In genomic region chr4:44974331-44974730, GRCm38 (mm10) we compare ENCODE assay signal across 22 mouse cellular contexts. TPM values are rescaled to one million over a fixed set of nuclear protein-coding genes. Genes with fewer than 3 reads are reported as not detected.
DNase-seq lines count a peak whose midpoint lies in the region; ATAC-seq lines count a peak whose summit lies in the region.
"Had no signal": no experiment of that assay in that cellular context is flagged by ENCODE, and none has a peak within 500 bp of the region (broad histone marks: within the 10 kb centered on the region; RNA-seq: fewer than 3 reads in every experiment).

No protein-coding gene starts in this region.

- no peak for DNase-seq in forebrain, embryonic 10.5 days (ENCODE audit: extremely low spot score, low spot score)
- peak; percentile 78 for DNase-seq in kidney, adult 9 months
- no peak for DNase-seq in midbrain, embryonic 10.5 days (ENCODE audit: low spot score)
- peak; percentile 87 for DNase-seq in adipocyte (ENCODE audit: low spot score)
- DNase-seq: adrenal gland, postnatal 10 days; cerebellum, adult 8-10 months; gastrocnemius, postnatal 36 days; heart, postnatal 4 days; left cerebral cortex, postnatal 4 days; midbrain, embryonic 14.5 days; right cerebral cortex, adult 18-20 months; right cerebral cortex, postnatal 4 days; thymus, adult 2 months; thymus, postnatal 4 days had no signal

- no peaks in the 10 kb centered on the region for H3K9me3 ChIP-seq in forebrain, embryonic 10.5 days
- no peaks in the 10 kb centered on the region for H3K9me3 ChIP-seq in forebrain, embryonic 13.5 days (replicated peaks)
- H3K9me3 ChIP-seq in kidney, embryonic 15.5 days (replicated peaks), result no peaks in the 10 kb centered on the region
- no peaks in the 10 kb centered on the region for H3K9me3 ChIP-seq in midbrain, embryonic 10.5 days (replicated peaks)
- no peaks in the 10 kb centered on the region for H3K9me3 ChIP-seq in midbrain, embryonic 15.5 days
- no peaks in the 10 kb centered on the region for H3K9me3 ChIP-seq in neural tube, embryonic 15.5 days (replicated peaks)
- H3K9me3 ChIP-seq: limb, embryonic 15.5 days; neural tube, embryonic 13.5 days had no signal

- 79% methylated on average over 8 of the region's 8 CpGs for WGBS in forebrain, embryonic 10.5 days
- WGBS in forebrain, embryonic 13.5 days, result 83% methylated on average over 8 of the region's 8 CpGs
- 68% methylated on average over 8 of the region's 8 CpGs for WGBS in kidney, embryonic 15.5 days
- WGBS in midbrain, embryonic 10.5 days, result 83% methylated on average over 8 of the region's 8 CpGs
- 73% methylated on average over 8 of the region's 8 CpGs for WGBS in midbrain, embryonic 15.5 days
- WGBS in neural tube, embryonic 15.5 days, result 81% methylated on average over 8 of the region's 8 CpGs

- H3K4me1 ChIP-seq in forebrain, embryonic 10.5 days, result peaks cover 14% of the 10 kb centered on the region
- peaks cover 7% of the 10 kb centered on the region for H3K4me1 ChIP-seq in forebrain, embryonic 13.5 days
- peaks cover 15% of the 10 kb centered on the region for H3K4me1 ChIP-seq in kidney, embryonic 15.5 days
- peaks cover 9% of the 10 kb centered on the region for H3K4me1 ChIP-seq in midbrain, embryonic 10.5 days
- H3K4me1 ChIP-seq in midbrain, embryonic 15.5 days, result no peaks in the 10 kb centered on the region
- H3K4me1 ChIP-seq in neural tube, embryonic 15.5 days, result peaks cover 5% of the 10 kb centered on the region

- no peaks in the 10 kb centered on the region for H3K36me3 ChIP-seq in forebrain, embryonic 10.5 days (replicated peaks)
- H3K36me3 ChIP-seq in forebrain, embryonic 13.5 days (ENCODE audit: poor library complexity, severe bottlenecking), result no peaks in the 10 kb centered on the region
- no peaks in the 10 kb centered on the region for H3K36me3 ChIP-seq in kidney, embryonic 15.5 days
- no peaks in the 10 kb centered on the region for H3K36me3 ChIP-seq in midbrain, embryonic 10.5 days
- no peaks in the 10 kb centered on the region for H3K36me3 ChIP-seq in midbrain, embryonic 15.5 days (replicated peaks)
- no peaks in the 10 kb centered on the region for H3K36me3 ChIP-seq in neural tube, embryonic 15.5 days
- H3K36me3 ChIP-seq: limb, embryonic 15.5 days; neural tube, embryonic 13.5 days had no signal

- no peak for ATAC-seq in forebrain, embryonic 13.5 days
- ATAC-seq in kidney, embryonic 15.5 days (replicated peaks; ENCODE audit: low FRiP score), result no peak
- no peak for ATAC-seq in midbrain, embryonic 15.5 days (replicated peaks)
- no peak for ATAC-seq in neural tube, embryonic 15.5 days (ENCODE audit: low FRiP score)

- no peak overlapping the region for H3K9ac ChIP-seq in forebrain, embryonic 13.5 days
- H3K9ac ChIP-seq in kidney, embryonic 15.5 days, result no peak overlapping the region
- H3K9ac ChIP-seq in midbrain, embryonic 15.5 days, result no peak overlapping the region
- H3K9ac ChIP-seq in neural tube, embryonic 15.5 days (replicated peaks), result no peak overlapping the region
- H3K9ac ChIP-seq: hindbrain, embryonic 14.5 days; limb, embryonic 15.5 days; neural tube, embryonic 13.5 days had no signal

- no peaks in the 10 kb centered on the region for H3K27me3 ChIP-seq in forebrain, embryonic 10.5 days (ENCODE audit: poor library complexity, severe bottlenecking)
- H3K27me3 ChIP-seq in forebrain, embryonic 13.5 days, result no peaks in the 10 kb centered on the region
- no peaks in the 10 kb centered on the region for H3K27me3 ChIP-seq in kidney, embryonic 15.5 days
- no peaks in the 10 kb centered on the region for H3K27me3 ChIP-seq in midbrain, embryonic 10.5 days (ENCODE audit: low read depth, poor library complexity, severe bottlenecking)
- H3K27me3 ChIP-seq in midbrain, embryonic 15.5 days (replicated peaks), result no peaks in the 10 kb centered on the region
- no peaks in the 10 kb centered on the region for H3K27me3 ChIP-seq in neural tube, embryonic 15.5 days (replicated peaks)
- H3K27me3 ChIP-seq: limb, embryonic 15.5 days; neural tube, embryonic 13.5 days had no signal

- no peak overlapping the region for H3K4me3 ChIP-seq in forebrain, embryonic 10.5 days
- no peak overlapping the region for H3K4me3 ChIP-seq in forebrain, embryonic 13.5 days
- H3K4me3 ChIP-seq in kidney, embryonic 15.5 days (replicated peaks), result no peak overlapping the region
- H3K4me3 ChIP-seq in midbrain, embryonic 10.5 days, result no peak overlapping the region
- no peak overlapping the region for H3K4me3 ChIP-seq in midbrain, embryonic 15.5 days
- no peak overlapping the region for H3K4me3 ChIP-seq in neural tube, embryonic 15.5 days (replicated peaks)
- H3K4me3 ChIP-seq: limb, embryonic 15.5 days; myocyte; neural tube, embryonic 13.5 days had no signal

- peak overlapping the region; percentile 68; the same call in 1 of the 2 replicates for H3K27ac ChIP-seq in forebrain, embryonic 10.5 days
- H3K27ac ChIP-seq in forebrain, embryonic 13.5 days, result no peak overlapping the region
- no peak overlapping the region for H3K27ac ChIP-seq in kidney, embryonic 15.5 days
- H3K27ac ChIP-seq in midbrain, embryonic 10.5 days (replicated peaks), result 0 out of 2 replicates have a peak overlapping the region, but pooled peaks have one; percentile 2
- H3K27ac ChIP-seq in midbrain, embryonic 15.5 days, result no peak overlapping the region
- no peak overlapping the region for H3K27ac ChIP-seq in neural tube, embryonic 15.5 days (replicated peaks)
- H3K27ac ChIP-seq: hindbrain, embryonic 14.5 days; limb, embryonic 15.5 days; neural tube, embryonic 13.5 days had no signal

- no peak overlapping the region for H3K4me2 ChIP-seq in forebrain, embryonic 13.5 days
- no peak overlapping the region; the same call in 1 of the 2 replicates for H3K4me2 ChIP-seq in kidney, embryonic 15.5 days
- no peak overlapping the region for H3K4me2 ChIP-seq in midbrain, embryonic 15.5 days
- no peak overlapping the region for H3K4me2 ChIP-seq in neural tube, embryonic 15.5 days

RNA-seq across cellular contexts. Expression of gene Grhpr, which starts 6.9 kb away (rescaled TPM):
- polyA plus RNA-seq in forebrain, embryonic 10.5 days (2016; fragmentation: Nextera tagmentation; extraction: Ambion mirVana), result 65.4 and 73.4 TPM in 2 replicates
- polyA plus RNA-seq in forebrain, embryonic 13.5 days (2015; fragmentation: Nextera tagmentation; extraction: Ambion mirVana), result 22.5 and 25.6 TPM in 2 replicates
- 86.7 and 97.2 TPM in 2 replicates for polyA plus RNA-seq in kidney, embryonic 15.5 days (2015; fragmentation: Nextera tagmentation; extraction: Ambion mirVana)
- polyA plus RNA-seq in midbrain, embryonic 10.5 days (2016; fragmentation: Nextera tagmentation; extraction: Ambion mirVana), result 52.9 and 68.7 TPM in 2 replicates
- 21.9 and 24.5 TPM in 2 replicates for polyA plus RNA-seq in midbrain, embryonic 15.5 days (2015; fragmentation: Nextera tagmentation; extraction: Ambion mirVana)
- polyA plus RNA-seq in neural tube, embryonic 15.5 days (2015; fragmentation: Nextera tagmentation; extraction: Ambion mirVana), result 33.9 and 41.7 TPM in 2 replicates

RNA-seq across cellular contexts. Expression of gene Zbtb5, which starts 37.9 kb away (rescaled TPM):
- polyA plus RNA-seq in forebrain, embryonic 10.5 days (2016; fragmentation: Nextera tagmentation; extraction: Ambion mirVana), result 36.5 and 37.6 TPM in 2 replicates
- polyA plus RNA-seq in forebrain, embryonic 13.5 days (2015; fragmentation: Nextera tagmentation; extraction: Ambion mirVana), result 41.4 and 49.4 TPM in 2 replicates
- 23.0 and 24.1 TPM in 2 replicates for polyA plus RNA-seq in kidney, embryonic 15.5 days (2015; fragmentation: Nextera tagmentation; extraction: Ambion mirVana)
- polyA plus RNA-seq in midbrain, embryonic 10.5 days (2016; fragmentation: Nextera tagmentation; extraction: Ambion mirVana), result 34.5 and 39.4 TPM in 2 replicates
- 50.0 and 53.7 TPM in 2 replicates for polyA plus RNA-seq in midbrain, embryonic 15.5 days (2015; fragmentation: Nextera tagmentation; extraction: Ambion mirVana)
- polyA plus RNA-seq in neural tube, embryonic 15.5 days (2015; fragmentation: Nextera tagmentation; extraction: Ambion mirVana), result 33.3 and 34.2 TPM in 2 replicates

RNA-seq across cellular contexts. Expression of gene Polr1e, which starts 44.1 kb away (rescaled TPM):
- 64.8 and 71.4 TPM in 2 replicates for polyA plus RNA-seq in forebrain, embryonic 10.5 days (2016; fragmentation: Nextera tagmentation; extraction: Ambion mirVana)
- polyA plus RNA-seq in forebrain, embryonic 13.5 days (2015; fragmentation: Nextera tagmentation; extraction: Ambion mirVana), result 37.2 and 40.5 TPM in 2 replicates
- 40.9 and 48.4 TPM in 2 replicates for polyA plus RNA-seq in kidney, embryonic 15.5 days (2015; fragmentation: Nextera tagmentation; extraction: Ambion mirVana)
- polyA plus RNA-seq in midbrain, embryonic 10.5 days (2016; fragmentation: Nextera tagmentation; extraction: Ambion mirVana), result 53.4 and 58.0 TPM in 2 replicates
- polyA plus RNA-seq in midbrain, embryonic 15.5 days (2015; fragmentation: Nextera tagmentation; extraction: Ambion mirVana), result 26.3 and 29.8 TPM in 2 replicates
- polyA plus RNA-seq in neural tube, embryonic 15.5 days (2015; fragmentation: Nextera tagmentation; extraction: Ambion mirVana), result 35.7 and 38.9 TPM in 2 replicates

Comparison
In these comparisons a context has a peak if more than half of its experiments do, and no peak if none do; other contexts are left out.
1. H3K27ac ChIP-seq: peak in forebrain, embryonic 10.5 days (single experiment) and midbrain, embryonic 10.5 days (single experiment); none in forebrain, embryonic 13.5 days (single experiment), kidney, embryonic 15.5 days (single experiment), midbrain, embryonic 15.5 days (single experiment) and neural tube, embryonic 15.5 days (single experiment).
2. DNase-seq: peak in kidney, adult 9 months (single experiment) and adipocyte (single experiment); none in forebrain, embryonic 10.5 days (single experiment) and midbrain, embryonic 10.5 days (single experiment).